Mouse (Mus musculus) liver, embryonic 14.5 days (tissue): ENCODE data around the gene Krtap4-2.
"Not testable (repeated sequence)": the region's sequence is repeated elsewhere in the genome, so short reads cannot be mapped to it uniquely, and the experiment has no call there.

Experiments
- CTCF ChIP-seq: IDR thresholded peaks from 2 replicates; pipeline ENCODE4 v1.5.1; 2016; ENCODE audit warnings: antibody characterized with exemption, low read depth, control low read depth
- EP300 ChIP-seq: IDR thresholded peaks from 2 replicates; pipeline ENCODE4 v1.6.1; 2016; ENCODE audit warnings: antibody characterized with exemption, low read depth

GRCm38 (mm10) chr11:99610089-99610488 is 24.8 kb downstream of the Krtap4-2 start, which contains the start of gene Gm11937:
- not testable (repeated sequence) for TF ChIP-seq CTCF, EP300
